Mouse (Mus musculus): ENCODE measurements around the gene 2810004N23Rik.

The 2810004N23Rik gene

DNA sequence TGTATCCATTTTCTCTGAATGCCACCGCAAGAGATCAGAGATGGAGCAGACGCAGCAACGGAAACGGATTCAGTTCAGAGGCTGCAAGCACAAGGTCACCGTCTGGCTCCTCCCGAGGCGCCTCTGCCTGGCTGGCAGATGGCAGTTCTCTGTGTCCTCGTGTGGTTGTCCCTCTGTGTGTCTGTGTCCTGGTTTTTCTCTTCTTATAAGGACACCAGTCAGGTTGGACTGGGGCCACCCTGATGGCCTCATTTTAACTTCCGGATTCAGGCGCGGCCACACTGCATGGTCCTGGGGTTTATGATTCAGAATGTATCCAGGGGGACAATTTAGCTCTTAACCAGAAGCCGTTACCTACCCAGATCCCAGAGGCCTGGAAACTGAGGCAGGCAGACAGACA is 47.0 kb downstream of the 2810004N23Rik start:
- ChIA-PET POLR2A (no interaction called here), CTCF (interaction anchor here in 1 of 4 experiments (0.8 to 1.2 kb wide), 2 partner anchors 9 to 22 kb away, joined by 3 to 4 read pairs; no protein-coding TSS in a partner anchor)

DNA sequence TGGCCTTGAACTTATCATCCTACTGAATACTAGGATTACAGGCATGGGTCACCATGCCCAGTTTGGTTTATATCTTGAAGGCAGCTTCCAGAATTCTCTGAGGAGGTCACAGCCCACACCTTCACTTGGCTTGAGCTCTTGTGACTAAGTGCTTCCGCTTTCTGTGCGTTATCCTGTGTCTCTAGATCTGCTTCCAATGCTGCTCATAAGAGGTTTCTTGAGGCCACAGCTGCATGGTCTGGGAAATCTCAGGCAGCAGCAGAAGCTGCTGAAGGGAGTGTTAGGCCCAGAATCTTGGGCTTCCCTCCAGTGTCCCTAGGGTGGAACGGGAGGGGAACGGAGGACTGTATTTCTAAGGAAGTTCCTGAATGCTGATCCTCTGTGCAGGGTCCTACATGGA is 49.6 kb downstream of the 2810004N23Rik start:
- ChIA-PET POLR2A (interaction anchor here in 1 of 4 experiments (1.2 kb wide), 1 partner anchor 9 kb away, joined by 3 read pairs; no protein-coding TSS in a partner anchor), CTCF (interaction anchor here in 1 of 4 experiments (0.7 to 1.0 kb wide), 2 partner anchors 9 to 10 kb away, joined by 3 read pairs; no protein-coding TSS in a partner anchor)

DNA sequence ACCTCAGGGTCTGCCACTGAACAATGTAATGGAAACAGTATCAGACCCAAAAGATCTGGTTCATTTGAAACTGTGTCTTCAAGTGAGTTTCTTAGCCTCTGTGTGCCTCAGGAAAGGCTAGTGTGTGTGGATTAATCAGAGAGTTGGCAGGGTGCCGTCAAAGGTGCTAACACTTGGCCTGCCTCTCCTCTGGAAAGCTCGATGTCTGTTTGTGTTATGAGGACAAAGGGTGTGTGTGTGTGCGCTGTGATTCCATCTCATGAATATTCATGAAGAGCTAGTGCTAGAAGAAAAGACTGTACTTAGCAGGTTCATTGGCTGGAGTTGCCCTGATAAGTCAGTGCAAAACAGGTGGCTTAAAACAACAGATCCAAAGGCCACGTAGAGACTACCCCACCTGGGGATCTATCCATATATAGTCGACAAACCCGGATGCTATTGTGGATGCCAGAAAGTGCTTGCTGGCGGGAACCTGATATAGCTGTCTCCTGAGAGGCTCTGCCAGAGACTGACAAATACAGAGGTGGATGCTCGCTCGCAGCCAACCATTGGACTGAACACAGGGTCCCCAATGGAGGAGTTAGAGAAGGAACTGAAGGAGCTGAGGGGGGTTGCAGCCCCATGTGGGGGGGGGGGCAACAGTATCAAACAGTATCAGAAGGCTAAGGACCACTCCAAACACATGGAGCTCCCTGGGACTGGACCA is 52.1 kb downstream of the 2810004N23Rik start:
- CTCF ChIA-PET: interaction anchor here (0.5 to 2.0 kb wide), 22 partner anchors 9 to 1024 kb away, joined by 3 to 9 read pairs (median 4); partner anchors contain the start of gene Trim67 (in 1 of the 4)
- POLR2A ChIA-PET: interaction anchor here in 2 of 4 experiments (0.6 to 0.7 kb wide), 3 partner anchors 13 to 924 kb away, joined by 3 to 7 read pairs (median 5); no protein-coding TSS in a partner anchor

GRCm38 (mm10) chr8:124810056-124810610 is 52.8 kb downstream of the 2810004N23Rik start:
- ChIA-PET POLR2A (interaction anchor here in 1 of 4 experiments (0.6 kb wide), 1 partner anchor 925 kb away, joined by 5 read pairs; no protein-coding TSS in a partner anchor), CTCF (interaction anchor here (0.5 to 2.0 kb wide), 13 partner anchors 9 to 274 kb away, joined by 3 to 6 read pairs (median 3); partner anchors contain the start of gene Trim67 (in 1 of the 4))

DNA sequence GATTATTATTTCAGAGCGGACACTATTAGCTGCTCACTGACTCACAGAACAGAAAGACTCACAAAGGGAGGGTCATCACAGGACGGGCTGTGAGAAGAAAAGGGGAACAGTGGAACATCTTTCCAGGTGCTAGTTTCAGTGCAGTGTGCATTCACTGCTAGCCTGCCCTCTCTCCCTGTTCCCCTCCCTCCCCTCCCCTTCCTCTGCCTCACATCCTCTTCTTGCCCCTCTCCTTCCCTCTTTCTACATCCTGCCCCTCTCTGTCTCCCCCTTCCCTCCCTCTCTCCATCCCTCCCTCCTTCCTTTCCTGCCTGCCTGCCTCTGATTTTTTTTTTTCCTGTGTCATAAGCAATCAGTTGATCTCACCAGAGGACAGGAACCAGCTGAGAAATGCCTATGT is 53.5 kb downstream of the 2810004N23Rik start:
- CTCF ChIA-PET: interaction anchor here in 3 of 4 experiments (0.5 to 1.7 kb wide), 4 partner anchors 16 to 34 kb away, joined by 3 to 6 read pairs (median 4); no protein-coding TSS in a partner anchor
- POLR2A ChIA-PET: no interaction called here

- POLR2A ChIA-PET: interaction anchor here in 1 of 4 experiments (1.8 kb wide), 1 partner anchor 10 kb away, joined by 6 read pairs; no protein-coding TSS in a partner anchor
- CTCF ChIA-PET: interaction anchor here in 3 of 4 experiments (0.6 to 1.2 kb wide), 4 partner anchors 10 to 128 kb away, joined by 3 to 4 read pairs (median 3); no protein-coding TSS in a partner anchor
Measured at GRCm38 (mm10) chr8:124805990-124806389, 56.9 kb downstream of the 2810004N23Rik start.

DNA sequence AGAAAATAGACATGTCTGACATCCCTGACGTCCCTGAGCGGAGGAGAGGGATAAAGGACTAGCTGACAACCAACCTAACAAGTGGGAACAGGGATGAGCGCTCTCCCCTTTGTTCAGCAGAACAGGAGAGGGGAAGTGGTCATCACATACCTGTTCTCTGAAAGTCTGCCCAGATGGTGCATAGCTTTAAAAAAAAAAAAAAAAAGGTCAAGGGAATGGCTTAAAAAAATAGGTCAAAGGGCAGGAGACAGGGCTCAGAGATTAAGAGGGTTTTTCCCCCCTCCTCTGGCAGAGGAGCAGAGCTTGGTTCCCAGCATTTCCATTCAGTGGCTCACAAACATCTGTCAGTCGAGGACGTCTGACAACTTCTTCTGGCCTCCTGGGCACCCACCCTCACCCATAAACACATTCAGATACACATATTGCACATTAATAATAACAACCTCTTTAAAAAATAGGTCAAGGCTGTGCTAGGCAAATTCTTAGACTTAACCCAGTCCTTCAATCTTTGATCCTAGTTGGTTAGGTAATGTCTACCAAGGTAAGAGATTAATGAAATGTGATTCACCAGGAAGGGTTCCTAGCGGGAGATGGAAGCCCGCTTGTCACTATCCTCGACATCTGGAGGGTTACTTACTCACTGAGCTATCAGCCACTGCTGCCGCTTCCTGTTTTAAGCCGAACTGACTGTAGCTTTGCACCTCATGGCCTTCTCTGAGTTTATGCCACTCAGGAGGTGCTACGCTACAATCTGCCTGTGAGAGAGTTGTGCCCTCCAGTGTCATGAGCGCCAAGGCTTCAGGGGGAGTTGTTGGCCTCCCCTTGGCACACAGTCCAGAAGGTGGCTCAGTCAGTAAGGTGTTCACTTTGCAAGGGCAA is 58.9 kb downstream of the 2810004N23Rik start:
- ChIA-PET POLR2A (interaction anchor here in 3 of 4 experiments (0.6 to 1.5 kb wide), 6 partner anchors 10 to 670 kb away, joined by 3 to 10 read pairs (median 4); partner anchors contain the start of gene Trim67 (in 1 of the 3)), CTCF (interaction anchor here (0.6 to 1.3 kb wide), 8 partner anchors 11 to 1940 kb away, joined by 3 to 7 read pairs (median 4); partner anchors contain the start of gene Trim67 (in 1 of the 4))

DNA sequence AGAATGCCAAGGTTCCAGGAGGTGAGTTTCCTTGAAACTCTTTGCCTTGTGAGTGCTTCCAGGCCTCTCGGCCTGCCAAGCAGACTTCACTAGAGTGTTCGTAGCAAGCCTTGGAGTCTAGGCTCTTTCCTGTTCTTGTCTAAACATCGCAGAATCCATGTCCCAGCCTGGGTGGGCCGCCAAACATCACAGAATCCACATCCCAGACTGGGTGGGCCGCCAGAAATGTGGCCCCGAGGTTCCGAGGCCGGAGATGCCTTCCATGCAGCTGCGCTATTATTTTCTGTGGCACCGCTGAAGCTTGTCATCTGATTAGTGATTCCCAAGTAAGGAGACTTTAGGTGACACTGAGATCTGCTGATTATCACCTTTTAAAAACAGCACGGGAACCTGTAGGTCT is 62.4 kb downstream of the 2810004N23Rik start:
- CTCF ChIA-PET: interaction anchor here in 2 of 4 experiments (0.6 to 1.2 kb wide), 2 partner anchors 10 to 255 kb away, joined by 3 read pairs; no protein-coding TSS in a partner anchor
- POLR2A ChIA-PET: interaction anchor here in 2 of 4 experiments (0.6 to 1.6 kb wide), 5 partner anchors 8 to 80 kb away, joined by 3 to 8 read pairs (median 3); partner anchors contain the start of gene Trim67 (in 1 of the 2)

DNA sequence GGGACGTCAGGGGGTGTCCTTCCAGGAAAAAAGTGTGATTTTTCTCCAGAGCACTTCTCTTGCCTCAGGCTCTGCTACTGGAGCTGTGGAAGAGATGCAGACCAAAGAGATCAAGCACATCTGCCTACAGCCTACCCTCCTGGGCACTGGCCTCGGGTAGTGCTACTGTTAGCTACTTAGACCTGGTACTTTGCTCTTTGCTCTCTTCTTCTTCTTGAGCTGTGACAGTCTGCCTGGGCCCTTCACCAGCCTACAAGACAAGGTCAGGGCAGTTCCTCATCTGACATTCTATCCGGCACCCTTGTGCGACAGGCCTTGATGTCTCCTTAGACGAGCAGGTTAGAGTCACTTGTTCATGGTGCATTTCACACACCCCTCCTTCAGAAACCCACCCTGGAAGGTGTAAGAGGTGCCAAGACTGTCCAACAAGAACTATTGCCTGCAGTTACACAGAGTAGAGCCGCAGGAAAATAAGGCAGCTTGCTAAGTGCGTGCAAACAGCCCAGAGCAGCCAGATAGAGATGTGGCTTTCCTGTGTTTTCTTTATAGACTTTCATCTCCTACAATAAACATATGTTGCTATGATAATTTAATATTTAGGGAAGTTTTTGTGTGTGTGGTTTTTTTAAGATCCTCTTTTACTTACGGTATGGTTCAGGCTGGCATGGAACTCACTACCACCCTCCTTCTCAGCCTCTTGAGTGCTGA is 67.0 kb downstream of the 2810004N23Rik start:
- POLR2A ChIA-PET: interaction anchor here in 1 of 4 experiments (0.7 to 1.8 kb wide), 2 partner anchors 11 to 13 kb away, joined by 5 to 6 read pairs; no protein-coding TSS in a partner anchor
- CTCF ChIA-PET: interaction anchor here in 2 of 4 experiments (0.5 to 0.6 kb wide), 2 partner anchors 63 to 447 kb away, joined by 3 to 5 read pairs; no protein-coding TSS in a partner anchor

- POLR2A ChIA-PET: interaction anchor here in 3 of 4 experiments (0.6 to 3.2 kb wide), 10 partner anchors 9 to 370 kb away, joined by 3 to 13 read pairs (median 4); partner anchors contain the start of genes 2810004N23Rik (in 1 of the 3) and Gnpat (in 1 of the 3)
Measured at GRCm38 (mm10) chr8:124794486-124794780, 68.5 kb downstream of the 2810004N23Rik start.

GRCm38 (mm10) chr8:124793661-124794485 is 69.0 kb downstream of the 2810004N23Rik start:
- ChIA-PET CTCF (interaction anchor here (0.6 to 2.1 kb wide), 24 partner anchors 10 to 186 kb away, joined by 3 to 7 read pairs (median 4); partner anchors contain the start of genes 2810004N23Rik (in 1 of the 4), Arv1 (in 1 of the 4), Gnpat (in 1 of the 4) and Ttc13 (in 1 of the 4)), POLR2A (interaction anchor here (0.6 to 3.2 kb wide), 22 partner anchors 7 to 370 kb away, joined by 3 to 13 read pairs (median 4); partner anchors contain the start of genes 2810004N23Rik (in 1 of the 4), Cog2 (in 1 of the 4) and Gnpat (in 1 of the 4))

More at GRCm38 (mm10) chr8:124794486-124794780, 68.5 kb downstream of the 2810004N23Rik start:
- CTCF ChIA-PET: interaction anchor here in 3 of 4 experiments (0.7 to 1.9 kb wide), 14 partner anchors 16 to 186 kb away, joined by 3 to 7 read pairs (median 4); partner anchors contain the start of genes 2810004N23Rik (in 1 of the 3) and Gnpat (in 1 of the 3)

DNA sequence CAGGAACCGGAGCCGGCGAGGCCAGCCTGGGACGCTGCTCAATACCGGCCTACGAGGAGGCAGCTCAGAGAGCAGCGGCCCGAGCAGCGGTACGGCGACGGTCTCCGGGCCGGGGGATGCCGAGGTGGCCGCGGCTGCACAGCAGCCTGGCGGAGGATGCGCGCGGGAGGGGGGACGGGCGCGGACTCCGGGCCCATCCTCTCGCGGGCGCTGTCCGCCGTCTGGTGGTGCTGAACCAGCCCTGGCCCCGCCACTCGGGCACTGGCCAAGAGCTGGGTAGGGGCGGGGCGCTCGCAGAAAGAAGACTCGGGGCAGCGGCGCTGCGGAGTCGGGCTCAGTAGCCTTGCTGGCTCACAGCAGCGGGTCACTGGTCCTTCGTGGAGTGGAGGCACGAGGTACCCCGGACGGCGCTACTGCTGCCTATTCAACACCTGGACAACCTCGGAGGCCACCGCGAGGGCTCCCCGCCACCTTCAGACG is 69.7 kb downstream of the 2810004N23Rik start:
- POLR2A ChIA-PET: interaction anchor here (0.6 to 3.2 kb wide), 26 partner anchors 8 to 330 kb away, joined by 3 to 13 read pairs (median 4); partner anchors contain the start of genes 2810004N23Rik (in 1 of the 4), Cog2 (in 1 of the 4), Fam89a (in 1 of the 4) and Gnpat (in 1 of the 4)

GRCm38 (mm10) chr8:124792708-124793107 is 70.2 kb downstream of the 2810004N23Rik start, which contains the start of gene Trim67:
Gene Trim67, plus strand, starts transcription at chr8:124793092.
- ChIA-PET POLR2A (interaction anchor here (0.6 to 3.2 kb wide), 27 partner anchors 8 to 490 kb away, joined by 3 to 13 read pairs (median 4); partner anchors contain the start of genes 2810004N23Rik (in 1 of the 4), Fam89a (in 1 of the 4) and Gnpat (in 1 of the 4)), CTCF (interaction anchor here (0.7 to 2.1 kb wide), 22 partner anchors 11 to 635 kb away, joined by 3 to 8 read pairs (median 4); partner anchors contain the start of gene Cog2 (in 1 of the 4))

More for the DNA sequence above, 69.7 kb downstream of the 2810004N23Rik start:
- CTCF ChIA-PET: interaction anchor here (0.6 to 2.1 kb wide), 24 partner anchors 10 to 272 kb away, joined by 3 to 8 read pairs (median 4); partner anchors contain the start of genes Arv1 (in 1 of the 4), Cog2 (in 1 of the 4) and Ttc13 (in 1 of the 4)

DNA sequence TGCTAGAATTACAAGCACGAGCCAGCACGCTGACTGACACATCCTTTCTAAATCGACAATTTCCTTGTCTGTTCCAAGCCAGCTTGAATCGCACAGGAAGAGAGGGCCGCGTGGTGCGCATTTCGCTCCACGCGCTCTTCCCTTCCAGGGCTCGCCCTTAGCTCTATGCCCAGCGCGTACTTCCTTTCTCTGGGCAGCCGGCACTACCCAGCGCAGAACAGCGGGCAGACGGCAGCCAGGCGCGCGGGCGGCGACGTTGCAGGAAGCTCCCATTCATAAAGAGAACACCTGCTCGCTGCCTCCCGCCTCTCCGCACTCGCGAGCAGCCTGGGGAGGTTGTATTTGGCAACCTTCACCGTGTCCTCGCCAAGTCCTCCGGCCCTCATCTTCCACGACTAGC is 70.7 kb downstream of the 2810004N23Rik start:
- POLR2A ChIA-PET: interaction anchor here (0.6 to 3.2 kb wide), 27 partner anchors 8 to 490 kb away, joined by 3 to 13 read pairs (median 4); partner anchors contain the start of genes 2810004N23Rik (in 1 of the 4), Fam89a (in 1 of the 4) and Gnpat (in 1 of the 4)
- CTCF ChIA-PET: interaction anchor here (0.7 to 2.1 kb wide), 19 partner anchors 11 to 635 kb away, joined by 3 to 8 read pairs (median 4); partner anchors contain the start of gene Cog2 (in 1 of the 4)

GRCm38 (mm10) chr8:124791751-124792150 is 71.2 kb downstream of the 2810004N23Rik start:
- ChIA-PET POLR2A (interaction anchor here (0.6 to 3.2 kb wide), 15 partner anchors 9 to 405 kb away, joined by 3 to 13 read pairs (median 4); partner anchors contain the start of genes 2810004N23Rik (in 1 of the 4) and Gnpat (in 1 of the 4)), CTCF (interaction anchor here (0.7 to 2.1 kb wide), 11 partner anchors 11 to 636 kb away, joined by 3 to 8 read pairs (median 5); no protein-coding TSS in a partner anchor)

Measured in embryonic stem cell, embryonic (primary cell).